Comparison of ENCODE assay signal across 1 mouse cellular context in the genomic region with DNA sequence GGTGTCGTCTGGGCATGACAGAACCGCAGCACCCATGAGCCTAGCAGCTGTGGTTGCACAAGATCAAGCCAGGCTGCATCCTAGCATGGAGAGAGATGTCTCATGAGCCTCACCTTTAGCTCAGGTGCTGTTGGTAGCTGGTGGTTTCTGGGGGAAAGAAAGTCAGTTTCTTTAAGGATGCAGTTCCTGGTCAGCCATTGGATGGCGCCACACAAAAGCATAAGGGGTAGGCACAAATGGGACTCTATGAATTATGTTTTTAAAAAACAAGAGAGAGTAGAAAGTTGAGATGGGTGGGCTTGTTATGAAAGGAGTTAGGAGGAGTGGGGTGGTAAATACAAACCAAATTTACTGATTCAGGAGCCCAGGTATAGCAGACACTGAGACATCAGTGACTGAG.
TF ChIP-seq lines count a peak whose summit lies in the region.

No protein-coding gene starts in this region.

TF ChIP-seq in MEL, 35 proteins besides CTCF, POLR2A, EP300 and RAD21:
- TF ChIP-seq SMC3 (IDR thresholded peaks at IDR 0.05; ENCODE audit: low read depth, low read length) (peak; percentile 43), NELFE (IDR thresholded peaks at IDR 0.05; ENCODE audit: low read depth, low read length) (no peak), ZC3H11A (IDR thresholded peaks at IDR 0.05; ENCODE audit: low read depth, low read length) (peak; percentile 6; the same call in 1 of the 2 replicates)
